Mouse (Mus musculus): ENCODE results near the gene Sestd1. TPM values are rescaled to one million over a fixed set of nuclear protein-coding genes. Genes with fewer than 3 reads are reported as not detected.
A peak's percentile ranks its signal among the peaks of the same experiment; 100 is the strongest.

The Sestd1 gene
- polyA plus RNA-seq, 1 experiment from 2014 or later = 17.1 TPM

DNA sequence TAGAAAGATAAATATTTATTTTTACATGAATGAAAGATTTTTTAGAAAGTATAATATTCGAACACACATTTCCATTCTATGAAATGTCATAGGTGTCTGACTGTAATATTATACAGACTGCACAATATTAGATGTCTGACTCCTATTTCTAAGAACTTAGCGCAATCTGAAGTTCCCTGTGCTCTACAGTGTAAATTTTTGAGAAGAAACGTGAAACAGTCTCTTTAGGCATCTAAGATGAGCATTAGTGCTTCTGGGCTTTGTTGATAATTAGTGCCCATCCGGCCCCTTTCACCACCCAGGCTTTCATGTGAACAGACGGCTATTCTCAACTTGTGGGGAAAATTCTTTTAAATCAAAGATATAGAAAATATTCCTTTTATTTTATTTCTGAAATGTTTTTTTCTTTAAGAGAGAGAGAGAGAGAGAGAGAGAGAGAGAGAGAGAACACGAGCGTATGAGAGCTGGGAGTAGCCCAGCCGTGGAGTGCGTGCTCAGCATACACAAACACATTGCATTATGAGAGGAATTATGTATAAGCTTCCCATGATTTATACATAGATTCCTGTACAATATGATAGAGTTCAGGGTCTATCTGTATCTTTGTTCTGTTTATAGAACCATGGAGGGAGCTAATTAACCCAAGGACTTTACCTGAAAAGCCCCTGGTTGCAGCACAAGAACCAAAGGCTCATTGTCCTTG lies 21.4 kb upstream of the Sestd1 start:
- no peak overlapping the region for H3K4me2 ChIP-seq
- no peak for ATAC-seq (ENCODE audit: insufficient read depth, low FRiP score, low read depth)
- 0 out of 2 replicates have a peak, but pooled peaks cover 2% of the 10 kb centered on the region for H3K4me1 ChIP-seq
- H3K4me3 ChIP-seq (replicated peaks) = no peak overlapping the region
- no peaks in the 10 kb centered on the region for H3K27me3 ChIP-seq (replicated peaks)
- H3K27ac ChIP-seq = no peak overlapping the region
- no peaks in the 10 kb centered on the region for H3K36me3 ChIP-seq
- WGBS = 47% methylated on average over 9 of the region's 9 CpGs
- no peaks in the 10 kb centered on the region for H3K9me3 ChIP-seq
- no peak overlapping the region for H3K9ac ChIP-seq

DNA sequence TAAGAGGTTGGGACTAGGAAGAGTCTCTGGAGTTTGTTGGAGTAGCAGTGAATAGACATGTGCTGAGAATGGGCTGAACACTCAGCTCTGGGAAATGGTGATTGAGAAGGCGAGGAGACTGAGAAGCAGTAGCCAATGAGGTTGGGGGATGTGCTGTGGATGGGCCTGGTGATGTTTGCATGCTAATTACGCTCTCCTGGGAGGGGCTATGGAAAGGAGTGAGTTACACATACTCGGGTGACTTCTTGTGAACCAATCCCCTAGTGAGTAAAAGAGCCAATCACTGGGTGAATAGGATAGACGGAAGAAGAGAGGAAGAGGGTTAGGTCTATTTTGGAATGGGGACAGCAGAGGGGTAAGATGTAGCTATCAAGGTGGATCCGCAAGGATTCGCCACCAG lies 9.3 kb upstream of the Sestd1 start:
- H3K4me3 ChIP-seq (replicated peaks) = no peak overlapping the region
- no peak overlapping the region for H3K4me2 ChIP-seq
- ATAC-seq (ENCODE audit: insufficient read depth, low FRiP score, low read depth) = no peak
- no peaks in the 10 kb centered on the region for H3K36me3 ChIP-seq
- H3K27me3 ChIP-seq (replicated peaks) = no peaks in the 10 kb centered on the region
- WGBS = 71% methylated on average over 6 of the region's 6 CpGs
- H3K27ac ChIP-seq = no peak overlapping the region
- H3K9me3 ChIP-seq = no peaks in the 10 kb centered on the region
- no peak overlapping the region for H3K9ac ChIP-seq
- no peaks in the 10 kb centered on the region for H3K4me1 ChIP-seq

DNA sequence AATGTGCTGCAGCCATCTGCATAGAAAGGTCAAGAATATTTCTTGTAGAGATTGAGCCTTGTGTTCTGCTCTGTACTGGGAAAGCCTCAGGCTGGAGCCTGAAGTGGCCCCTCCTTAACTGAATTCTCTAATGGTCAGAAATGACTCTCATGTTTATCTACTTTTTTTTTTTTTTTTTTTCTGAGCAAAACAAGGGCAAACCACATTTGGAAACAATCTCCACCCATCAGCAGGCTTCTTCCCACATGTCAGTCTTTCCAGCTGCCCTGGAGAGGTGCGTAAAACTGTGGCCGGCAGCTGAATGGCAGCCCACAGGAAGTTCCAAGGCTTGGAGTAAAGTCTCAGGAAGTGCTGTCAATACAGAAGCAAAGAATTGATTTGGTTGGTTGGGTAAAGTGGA lies 6.4 kb upstream of the Sestd1 start:
- Histone ChIP-seq H3K9me3 (no peaks in the 10 kb centered on the region), H3K9ac (no peak overlapping the region), H3K4me1 (no peaks in the 10 kb centered on the region), H3K36me3 (no peaks in the 10 kb centered on the region), H3K4me2 (no peak overlapping the region), H3K4me3 (replicated peaks) (no peak overlapping the region), H3K27me3 (replicated peaks) (no peaks in the 10 kb centered on the region), H3K27ac (no peak overlapping the region)
- no peak for ATAC-seq (ENCODE audit: insufficient read depth, low FRiP score, low read depth)
- WGBS = 59% methylated on average over 2 of the region's 2 CpGs

DNA sequence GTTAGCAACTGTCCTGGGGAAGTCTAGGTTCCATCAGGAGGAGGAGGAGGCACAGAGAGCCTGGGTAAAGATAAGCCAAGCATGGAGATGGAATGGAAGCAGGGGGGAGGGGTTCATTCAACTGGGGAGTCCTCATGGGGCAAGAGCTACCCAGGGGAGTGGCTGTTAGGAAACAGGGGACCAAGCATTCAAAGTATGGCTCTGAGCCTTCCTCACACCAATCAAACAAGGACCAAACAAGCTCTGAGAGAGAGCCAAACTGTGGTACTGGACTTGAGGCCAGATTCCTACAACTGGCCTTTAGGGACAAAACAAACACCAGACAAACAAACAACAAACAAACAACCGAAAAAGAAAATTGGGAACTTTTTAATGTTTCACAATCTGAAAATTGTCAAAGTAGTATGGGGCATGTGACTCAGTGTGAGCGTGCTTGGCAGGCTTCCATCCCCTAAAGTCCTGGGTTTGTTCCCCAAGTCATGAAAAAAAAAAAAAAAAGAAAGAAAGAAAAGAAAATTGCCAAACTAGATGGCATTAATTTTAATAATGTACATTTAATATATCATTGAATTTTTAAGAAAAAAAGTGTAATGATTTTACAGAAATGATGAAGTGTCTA lies 4.0 kb upstream of the Sestd1 start:
- Histone ChIP-seq H3K4me3 (replicated peaks) (no peak overlapping the region), H3K4me1 (0 out of 2 replicates have a peak, but pooled peaks cover 4% of the 10 kb centered on the region), H3K27ac (no peak overlapping the region), H3K9ac (no peak overlapping the region), H3K4me2 (no peak overlapping the region), H3K27me3 (replicated peaks) (no peaks in the 10 kb centered on the region), H3K9me3 (no peaks in the 10 kb centered on the region), H3K36me3 (no peaks in the 10 kb centered on the region)
- ATAC-seq (ENCODE audit: insufficient read depth, low FRiP score, low read depth) = no peak
- WGBS = 69% methylated on average over 2 of the region's 2 CpGs

DNA sequence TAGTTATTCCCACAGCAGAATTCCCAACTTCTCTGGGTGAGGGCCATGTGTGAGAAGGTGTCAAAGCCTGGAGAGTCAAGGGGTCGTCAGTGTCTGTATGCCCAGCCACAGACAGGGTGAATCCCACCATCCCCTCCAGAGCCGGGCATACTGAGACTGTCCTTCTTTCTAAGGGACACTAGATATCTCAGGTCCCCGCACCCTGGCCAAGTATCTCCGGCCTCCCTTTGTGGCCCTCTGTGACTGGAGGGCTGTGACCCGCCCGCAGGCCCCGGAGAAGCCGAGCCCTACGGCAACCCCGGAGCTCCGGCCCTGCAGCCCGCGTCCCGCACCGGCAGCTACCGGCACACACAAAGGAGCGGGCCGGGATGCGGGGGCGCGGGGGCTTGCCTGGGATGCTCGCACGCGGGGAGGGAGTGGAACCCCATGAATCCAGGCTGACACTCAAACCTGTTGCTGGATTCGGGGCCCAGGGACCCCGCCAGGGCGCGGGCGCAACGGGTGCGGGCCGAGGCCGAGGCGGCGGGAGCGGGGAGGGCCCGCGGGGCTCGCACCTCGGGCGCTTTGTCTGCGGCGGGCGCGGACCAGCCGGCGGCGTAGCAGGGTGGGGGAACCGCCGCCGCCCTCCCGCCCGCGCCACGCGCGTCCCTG lies 406 bp downstream of the Sestd1 start:
- ATAC-seq (ENCODE audit: insufficient read depth, low FRiP score, low read depth) = peak; percentile 47; the same call in 1 of the 2 replicates

DNA sequence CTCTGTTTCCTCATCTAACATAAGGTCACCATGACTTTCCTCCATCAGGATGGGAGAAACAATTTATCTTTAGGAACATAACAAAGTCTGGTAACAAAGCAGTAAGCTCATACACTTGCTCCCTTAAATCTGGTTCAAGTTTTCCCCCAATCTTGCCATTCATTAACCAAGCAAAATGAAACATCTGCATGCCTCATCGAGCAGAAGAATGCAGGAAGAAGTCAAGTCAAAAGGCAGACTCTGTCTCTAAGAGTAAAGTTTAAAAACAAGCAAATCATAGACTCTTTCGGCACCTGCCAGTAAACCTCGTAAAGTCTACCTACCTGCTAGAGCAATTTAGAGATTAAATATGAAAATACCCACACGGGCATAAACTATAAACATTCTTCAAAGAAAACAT lies 3.1 kb downstream of the Sestd1 start:
- Histone ChIP-seq H3K4me3 (replicated peaks) (no peak overlapping the region), H3K27me3 (replicated peaks) (no peaks in the 10 kb centered on the region), H3K27ac (no peak overlapping the region), H3K9me3 (no peaks in the 10 kb centered on the region), H3K4me1 (peaks cover 14% of the 10 kb centered on the region), H3K4me2 (no peak overlapping the region), H3K9ac (no peak overlapping the region), H3K36me3 (no peaks in the 10 kb centered on the region)
- no peak for ATAC-seq (ENCODE audit: insufficient read depth, low FRiP score, low read depth)
- WGBS = 66% methylated on average over 4 of the region's 4 CpGs

More for the DNA sequence above, 406 bp downstream of the Sestd1 start:
- H3K27me3 ChIP-seq (replicated peaks) = no peaks in the 10 kb centered on the region
- under 1% methylated on average over 56 of the region's 57 CpGs for whole genome bisulfite sequencing
- peaks cover 12% of the 10 kb centered on the region for H3K4me1 ChIP-seq
- peak overlapping the region; percentile 88 for H3K4me2 ChIP-seq
- no peaks in the 10 kb centered on the region for H3K36me3 ChIP-seq
- H3K4me3 ChIP-seq (replicated peaks) = peak overlapping the region; percentile 91
- peak overlapping the region; percentile 88 for H3K9ac ChIP-seq
- H3K9me3 ChIP-seq = no peaks in the 10 kb centered on the region
- H3K27ac ChIP-seq = peak overlapping the region; percentile 65; the same call in 1 of the 2 replicates

DNA sequence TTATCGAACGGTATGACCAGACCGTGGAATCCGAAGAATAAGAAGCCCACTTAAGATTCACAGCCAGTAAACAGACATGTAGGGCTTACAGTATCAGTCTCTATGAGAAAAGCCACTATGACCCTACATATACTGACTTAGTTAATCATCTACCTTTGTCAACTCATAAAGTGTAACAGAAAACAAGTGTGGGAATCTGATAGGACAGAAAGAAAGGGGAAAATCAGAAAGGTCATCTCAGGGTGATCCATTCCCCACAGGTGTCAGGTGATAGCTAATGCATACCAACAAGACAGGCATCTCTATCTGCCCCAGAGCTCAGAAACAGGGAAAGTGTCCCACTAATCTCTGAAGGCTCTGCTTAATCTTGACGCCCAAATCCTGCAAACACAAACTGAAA lies 4.5 kb downstream of the Sestd1 start:
- no peaks in the 10 kb centered on the region for H3K9me3 ChIP-seq
- H3K4me2 ChIP-seq = no peak overlapping the region
- H3K4me1 ChIP-seq = peaks cover 14% of the 10 kb centered on the region
- WGBS = 78% methylated on average over 5 of the region's 5 CpGs
- H3K36me3 ChIP-seq = no peaks in the 10 kb centered on the region
- H3K27me3 ChIP-seq (replicated peaks) = no peaks in the 10 kb centered on the region
- no peak overlapping the region for H3K9ac ChIP-seq
- no peak for ATAC-seq (ENCODE audit: insufficient read depth, low FRiP score, low read depth)
- H3K4me3 ChIP-seq (replicated peaks) = no peak overlapping the region
- no peak overlapping the region for H3K27ac ChIP-seq

DNA sequence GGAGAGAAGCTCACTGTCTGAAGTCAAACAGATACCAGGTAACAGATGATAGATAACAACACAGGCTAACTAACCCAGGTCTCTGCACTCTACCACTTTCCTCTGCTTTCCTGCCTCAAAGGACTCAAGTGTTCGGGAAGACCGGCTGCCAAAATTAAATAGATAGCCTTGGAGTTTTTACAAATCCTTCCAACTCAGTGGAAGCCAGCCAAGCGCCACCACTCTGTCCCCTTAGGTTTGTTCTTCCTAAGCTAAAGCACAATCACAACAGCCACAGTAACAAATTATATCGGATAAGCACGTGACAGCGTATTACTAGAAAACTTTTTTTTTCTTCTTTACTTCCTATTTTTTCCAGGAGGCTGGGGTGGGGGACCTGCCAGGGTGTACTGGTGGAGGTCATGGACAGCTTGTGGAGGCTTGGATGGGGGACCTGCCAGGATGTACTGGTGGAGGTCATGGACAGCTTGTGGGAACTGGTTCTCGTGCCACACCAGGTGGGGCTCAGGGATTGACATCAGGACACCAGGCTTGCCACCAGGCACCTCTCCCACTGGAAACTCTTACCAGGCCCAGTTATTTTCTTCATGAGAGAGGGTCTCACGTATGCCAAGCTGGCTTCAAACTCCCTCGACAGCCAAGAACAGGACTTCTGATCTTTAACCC lies 5.3 kb downstream of the Sestd1 start:
- H3K36me3 ChIP-seq = no peaks in the 10 kb centered on the region
- no peak overlapping the region for H3K4me2 ChIP-seq
- WGBS = 77% methylated on average over 9 of the region's 9 CpGs
- H3K9ac ChIP-seq = no peak overlapping the region
- peaks cover 17% of the 10 kb centered on the region for H3K4me1 ChIP-seq
- H3K27ac ChIP-seq = no peak overlapping the region
- no peak for ATAC-seq (ENCODE audit: insufficient read depth, low FRiP score, low read depth)
- no peaks in the 10 kb centered on the region for H3K9me3 ChIP-seq
- H3K4me3 ChIP-seq (replicated peaks) = no peak overlapping the region
- H3K27me3 ChIP-seq (replicated peaks) = no peaks in the 10 kb centered on the region

DNA sequence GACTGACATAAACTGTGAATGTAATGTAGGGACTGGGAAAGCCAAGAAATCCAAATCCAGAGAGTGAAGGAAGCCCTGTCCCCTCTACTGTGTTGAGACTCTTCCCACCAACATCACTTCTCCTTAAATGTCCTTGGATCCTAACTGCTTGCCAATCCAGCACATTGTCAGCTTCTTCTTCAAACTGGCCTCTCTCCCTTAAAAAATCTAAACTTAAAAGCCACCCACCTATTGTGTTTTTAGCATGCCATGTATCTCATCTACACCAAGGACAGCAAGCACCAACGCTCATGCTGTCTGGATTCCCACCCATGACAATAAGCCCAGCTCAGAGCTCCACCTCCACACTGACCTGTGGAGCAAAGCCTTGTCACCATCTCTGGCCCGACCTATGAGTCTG lies 7.4 kb downstream of the Sestd1 start:
- H3K27me3 ChIP-seq (replicated peaks) = no peaks in the 10 kb centered on the region
- H3K4me1 ChIP-seq = peaks cover 25% of the 10 kb centered on the region

DNA sequence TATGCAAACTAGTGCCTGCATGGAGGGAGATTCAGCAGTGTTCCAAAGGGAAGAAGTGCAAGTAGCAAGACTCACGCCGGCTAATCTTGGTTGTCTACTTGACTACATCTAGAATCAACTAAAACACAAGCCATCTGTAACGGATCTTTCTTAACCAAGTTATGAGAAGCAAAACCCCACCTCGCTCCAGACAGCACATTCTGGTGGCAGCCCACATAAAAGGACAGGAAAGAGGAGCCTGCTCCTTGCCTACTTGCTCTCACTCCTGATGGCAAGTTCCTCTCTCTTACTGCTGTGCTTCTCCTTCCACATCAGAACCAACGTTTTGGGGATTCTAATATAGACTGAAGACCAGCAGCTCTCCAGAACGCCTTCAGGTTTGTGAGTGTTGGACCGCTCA lies 9.6 kb downstream of the Sestd1 start:
- H3K27ac ChIP-seq = no peak overlapping the region
- ATAC-seq (ENCODE audit: insufficient read depth, low FRiP score, low read depth) = no peak
- H3K4me1 ChIP-seq = peaks cover 25% of the 10 kb centered on the region
- H3K9ac ChIP-seq = no peak overlapping the region
- WGBS = 82% methylated on average over 7 of the region's 7 CpGs
- H3K4me3 ChIP-seq (replicated peaks) = no peak overlapping the region
- no peaks in the 10 kb centered on the region for H3K36me3 ChIP-seq
- H3K4me2 ChIP-seq = no peak overlapping the region
- H3K9me3 ChIP-seq = no peaks in the 10 kb centered on the region
- H3K27me3 ChIP-seq (replicated peaks) = no peaks in the 10 kb centered on the region

More for the DNA sequence above, 7.4 kb downstream of the Sestd1 start:
- 86% methylated on average over 2 of the region's 2 CpGs for WGBS
- no peak for ATAC-seq (ENCODE audit: insufficient read depth, low FRiP score, low read depth)
- H3K9me3 ChIP-seq = no peaks in the 10 kb centered on the region
- no peaks in the 10 kb centered on the region for H3K36me3 ChIP-seq
- no peak overlapping the region for H3K4me3 ChIP-seq (replicated peaks)
- no peak overlapping the region for H3K9ac ChIP-seq
- no peak overlapping the region for H3K27ac ChIP-seq
- no peak overlapping the region for H3K4me2 ChIP-seq

DNA sequence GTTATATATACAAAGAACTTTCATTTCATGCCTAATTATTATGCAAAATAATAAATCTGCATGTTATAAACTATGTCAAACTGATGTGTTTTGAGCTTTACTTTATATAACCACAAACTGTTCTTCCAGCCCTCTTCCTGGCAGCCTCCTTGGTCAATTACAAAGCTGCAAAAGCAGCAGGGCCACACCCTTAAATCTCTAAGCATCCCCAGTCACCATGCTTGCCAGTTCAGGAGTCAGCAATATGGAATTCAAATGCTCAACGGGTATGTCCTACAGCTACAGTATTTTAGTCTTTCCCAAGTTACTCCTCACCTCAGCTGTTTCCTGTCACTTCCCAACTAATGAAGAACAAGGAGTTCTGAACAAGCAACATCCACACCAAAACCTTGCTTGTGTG lies 10.3 kb downstream of the Sestd1 start:
- no peaks in the 10 kb centered on the region for H3K9me3 ChIP-seq
- ATAC-seq (ENCODE audit: insufficient read depth, low FRiP score, low read depth) = no peak
- peaks cover 21% of the 10 kb centered on the region for H3K4me1 ChIP-seq
- no peak overlapping the region for H3K27ac ChIP-seq
- H3K4me3 ChIP-seq (replicated peaks) = no peak overlapping the region
- no peaks in the 10 kb centered on the region for H3K36me3 ChIP-seq
- no peak overlapping the region for H3K4me2 ChIP-seq
- no peaks in the 10 kb centered on the region for H3K27me3 ChIP-seq (replicated peaks)
- WGBS = 48% methylated on average over 1 of the region's 1 CpGs
- H3K9ac ChIP-seq = no peak overlapping the region
